Mouse (Mus musculus): ENCODE measurements at regions not wholly inside any gene's neighbourhood (a gene's known extent, or its start where the extent isn't known, plus 50 kb on each side); places are given as distances from the start of the nearest gene placed in this dataset.

DNA sequence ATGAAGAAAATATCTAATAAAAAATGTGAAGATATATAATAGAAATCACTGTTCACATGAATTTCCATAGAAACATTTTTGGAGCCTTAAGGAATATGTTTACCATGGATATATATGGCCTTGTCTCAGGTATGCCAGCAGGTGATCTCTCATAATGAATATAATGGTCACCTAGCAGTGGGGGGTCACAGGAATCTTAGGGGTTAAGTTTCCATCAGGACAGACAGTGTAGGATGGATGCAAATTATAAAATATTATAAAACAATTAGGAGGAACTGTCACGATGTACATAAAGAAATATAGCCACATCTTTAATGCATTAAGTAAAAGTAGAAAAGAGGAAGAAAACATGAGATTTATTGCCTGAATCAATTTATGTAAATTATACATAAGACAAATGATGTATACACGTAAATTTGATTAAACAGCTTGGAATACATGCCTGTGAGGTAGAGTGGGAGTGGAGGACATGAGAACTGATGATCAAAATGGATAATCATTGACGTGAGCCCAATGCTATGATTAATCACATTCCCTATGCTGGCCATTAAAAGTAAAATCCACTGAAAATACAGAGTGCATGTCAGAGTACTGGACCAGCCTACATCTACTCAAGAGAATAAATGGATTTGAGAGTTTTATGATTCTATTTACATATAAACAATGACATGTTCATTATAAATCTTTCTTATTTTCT is 693.0 kb upstream of the Gpc5 start:
- no peak for DNase-seq

DNA sequence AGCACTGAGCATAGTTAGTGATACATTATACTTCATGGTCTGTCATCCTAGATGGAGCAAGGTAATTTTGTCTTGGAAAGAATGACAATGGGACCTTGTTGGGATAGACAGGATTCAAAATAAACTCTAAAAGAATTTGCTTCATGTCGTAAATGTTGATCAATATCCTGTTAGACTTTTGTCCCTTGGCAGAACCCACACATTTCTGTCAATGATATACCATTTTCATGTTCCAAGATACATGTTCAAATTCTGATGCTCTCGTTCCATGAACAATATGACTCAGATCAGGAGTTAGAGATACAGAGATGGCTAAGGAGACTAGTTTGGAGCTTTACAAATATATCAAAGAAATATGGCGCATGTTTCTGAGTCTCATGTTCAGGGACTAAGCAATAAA is 673.2 kb upstream of the Gpc5 start:
- DNase-seq = no peak

DNA sequence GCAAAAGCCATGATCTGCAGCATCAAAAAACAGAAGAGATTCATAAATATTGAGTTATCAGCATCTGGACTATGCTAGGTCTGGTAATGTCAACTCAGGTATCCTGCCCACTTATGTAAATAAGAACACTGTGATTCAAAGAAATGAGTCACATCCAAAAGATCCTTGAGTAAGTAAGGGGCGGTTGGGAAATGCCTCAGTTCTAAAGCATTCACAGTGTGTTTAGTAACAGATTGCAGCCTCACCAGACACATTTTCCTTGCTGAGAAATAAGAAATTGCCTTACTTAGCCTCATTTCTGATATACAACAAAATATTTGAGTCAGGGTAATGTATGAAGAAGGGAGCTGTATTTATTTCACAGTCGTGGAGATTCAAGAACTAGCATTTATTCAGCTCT is 666.5 kb upstream of the Gpc5 start:
- no peak for DNase-seq

All from gastrocnemius, postnatal 10 days (tissue).